Mouse (Mus musculus): Measurements from ENCODE around the gene Fancg. TPM values are rescaled to one million over a fixed set of nuclear protein-coding genes. Genes with fewer than 3 reads are reported as not detected.

Fancg gene
- 10 to 100 TPM; 11.7 to 14.9 TPM for total RNA-seq (2021)
- long read RNA-seq, experiment 1, transcript Fancg-201 (14 exons, 2,771 nt): major isoform, 7 of 16 reads
- long read RNA-seq, experiment 1, partial matches to known transcripts: 1 of 16 reads
- long read RNA-seq, experiment 1, other reads (novel, unspliced or antisense): 8 of 16 reads
- long read RNA-seq, experiment 2, transcript Fancg-201 (14 exons, 2,771 nt): major isoform, 17 of 21 reads
- long read RNA-seq, experiment 2, partial matches to known transcripts: 1 of 21 reads
- long read RNA-seq, experiment 2, other reads (novel, unspliced or antisense): 3 of 21 reads

GRCm38 (mm10) chr4:43010161-43011038, at the start of gene Fancg:
Gene Fancg, minus strand, starts transcription at chr4:43010506.
- peak; percentile 69 to 70 for DNase-seq (ENCODE audit: low spot score in 2 of 2)

- DNase-seq (ENCODE audit: low spot score in 2 of 2): no peak
Observed at GRCm38 (mm10) chr4:43059697-43060096, 49.4 kb upstream of the Fancg start.

GRCm38 (mm10) chr4:43058753-43059654, 48.7 kb upstream of the Fancg start, which contains the start of gene Unc13b:
Gene Unc13b, plus strand, starts transcription at chr4:43058953.
- peak; percentile 71 to 79 for DNase-seq (ENCODE audit: low spot score in 2 of 2)

GRCm38 (mm10) chr4:43058392-43058752, 48.1 kb upstream of the Fancg start:
- no peak for DNase-seq (ENCODE audit: low spot score in 2 of 2)

GRCm38 (mm10) chr4:43057654-43058053, 47.3 kb upstream of the Fancg start:
- no peak for DNase-seq (ENCODE audit: low spot score in 2 of 2)

- DNase-seq (ENCODE audit: low spot score in 2 of 2): no peak
Observed at GRCm38 (mm10) chr4:43052627-43053026, 42.3 kb upstream of the Fancg start.

GRCm38 (mm10) chr4:43047231-43047630, 36.9 kb upstream of the Fancg start:
- DNase-seq (ENCODE audit: low spot score in 2 of 2): peak in 1 of 2 experiments; percentile 41

GRCm38 (mm10) chr4:43046607-43047006, 36.3 kb upstream of the Fancg start:
- DNase-seq (ENCODE audit: low spot score in 2 of 2): no peak

- peak; percentile 91 to 97 for DNase-seq (ENCODE audit: low spot score in 2 of 2)
Observed at GRCm38 (mm10) chr4:43045659-43046302, 35.5 kb upstream of the Fancg start, which contains the start of gene Fam214b. Gene Fam214b, minus strand, starts transcription at chr4:43046220.

- no peak for DNase-seq (ENCODE audit: low spot score in 2 of 2)
Observed at GRCm38 (mm10) chr4:43045285-43045658, 35.0 kb upstream of the Fancg start.

GRCm38 (mm10) chr4:43044673-43045072, 34.4 kb upstream of the Fancg start:
- DNase-seq (ENCODE audit: low spot score in 2 of 2): no peak

GRCm38 (mm10) chr4:43043644-43044357, 33.5 kb upstream of the Fancg start:
- DNase-seq (ENCODE audit: low spot score in 2 of 2): peak in 1 of 2 experiments; percentile 46

GRCm38 (mm10) chr4:43040881-43041547, 30.7 kb upstream of the Fancg start:
- no peak for DNase-seq (ENCODE audit: low spot score in 2 of 2)

GRCm38 (mm10) chr4:43040114-43040572, 29.8 kb upstream of the Fancg start:
- DNase-seq (ENCODE audit: low spot score in 2 of 2): peak; percentile 86 to 94

- no peak for DNase-seq (ENCODE audit: low spot score in 2 of 2)
Observed at GRCm38 (mm10) chr4:43039609-43040008, 29.3 kb upstream of the Fancg start.

- DNase-seq (ENCODE audit: low spot score in 2 of 2): peak in 1 of 2 experiments; percentile 50
Observed at GRCm38 (mm10) chr4:43038567-43039495, 28.5 kb upstream of the Fancg start.

GRCm38 (mm10) chr4:43037860-43038566, 27.7 kb upstream of the Fancg start:
- no peak for DNase-seq (ENCODE audit: low spot score in 2 of 2)

Data from adrenal gland, postnatal 4 days (tissue).